Mouse (Mus musculus): ENCODE measurements at regions not wholly inside any gene's neighbourhood (a gene's known extent, or its start where the extent isn't known, plus 50 kb on each side); places are given as distances from the start of the nearest gene placed in this dataset.
"Not testable (repeated sequence)": the region's sequence is repeated elsewhere in the genome, so short reads cannot be mapped to it uniquely, and the experiment has no call there.

DNA sequence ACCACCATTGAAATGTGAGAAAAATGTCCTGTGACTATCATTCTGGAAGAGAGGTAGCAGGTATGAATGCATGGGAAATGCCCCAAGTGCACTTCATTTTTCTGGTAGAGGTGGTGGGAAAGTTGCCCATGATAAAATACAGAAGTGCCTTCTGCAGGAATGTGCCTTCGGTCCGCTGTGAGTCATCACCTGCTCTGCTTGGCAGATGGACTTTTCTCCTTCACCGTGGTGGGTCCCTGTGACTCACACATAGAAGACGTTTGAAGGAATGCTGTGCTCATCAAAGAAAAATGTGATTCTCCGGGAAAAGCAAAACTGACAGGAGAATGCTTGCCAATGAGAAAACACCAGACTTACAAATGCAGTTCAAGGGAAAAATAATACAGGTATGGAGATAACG, 126.8 kb downstream of the Tnfsf18 start:
- 66% methylated on average over 6 of the region's 6 CpGs for WGBS
- Histone ChIP-seq H3K27ac (ENCODE audit: poor library complexity, severe bottlenecking) (no peak overlapping the region), H3K9ac (no peak overlapping the region), H3K4me1 (replicated peaks) (no peaks in the 10 kb centered on the region), H3K9me3 (replicated peaks) (no peaks in the 10 kb centered on the region), H3K36me3 (no peaks in the 10 kb centered on the region), H3K27me3 (replicated peaks) (no peaks in the 10 kb centered on the region), H3K4me3 (no peak overlapping the region), H3K4me2 (no peak overlapping the region)
- ATAC-seq (ENCODE audit: insufficient number of reproducible peaks, low FRiP score): no peak

DNA sequence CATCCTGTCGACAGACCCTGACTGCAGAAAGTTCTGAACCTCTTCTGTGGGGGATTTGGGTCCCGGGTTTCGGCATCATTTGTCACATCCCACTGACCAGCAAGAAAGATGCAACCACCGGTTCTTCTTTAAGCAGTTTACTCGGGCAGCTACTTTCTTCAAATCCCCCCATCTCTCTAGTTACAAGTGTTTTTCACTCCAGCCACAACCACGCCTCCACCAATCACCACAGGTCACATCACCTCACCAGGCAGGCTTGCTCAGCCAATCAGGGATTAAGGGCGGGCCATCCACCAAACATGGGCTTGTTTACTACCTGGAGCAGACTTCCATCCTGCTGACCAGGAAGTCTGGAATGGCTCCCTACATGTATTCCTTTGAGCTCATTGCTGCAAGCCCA, 119.6 kb downstream of the Tnfsf18 start:
- not testable (repeated sequence) for ATAC-seq (ENCODE audit: insufficient number of reproducible peaks, low FRiP score); H3K4me2 ChIP-seq; H3K9ac ChIP-seq; H3K4me1 ChIP-seq (replicated peaks); H3K27me3 ChIP-seq (replicated peaks); H3K27ac ChIP-seq (ENCODE audit: poor library complexity, severe bottlenecking); H3K36me3 ChIP-seq; H3K4me3 ChIP-seq; H3K9me3 ChIP-seq (replicated peaks)
- WGBS: 84% methylated on average over 7 of the region's 7 CpGs

DNA sequence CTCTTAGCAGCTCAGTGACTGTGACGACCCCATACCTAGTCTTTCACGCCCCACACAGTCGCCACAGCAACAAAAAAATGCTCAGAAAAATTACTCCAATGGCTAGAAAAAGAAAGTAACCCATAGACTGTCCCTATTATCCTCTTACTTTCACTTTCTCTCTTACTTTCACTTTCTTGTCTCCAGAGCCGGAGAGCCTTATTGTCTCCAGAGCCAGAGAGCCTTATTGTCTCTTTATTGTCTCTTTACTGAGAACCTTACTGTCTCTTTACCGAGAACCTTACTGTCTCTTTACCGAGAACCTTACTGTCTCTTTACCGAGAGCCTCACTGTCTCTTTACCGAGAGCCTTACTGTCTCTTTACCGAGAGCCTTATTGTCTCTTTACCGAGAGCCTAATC, 119.2 kb downstream of the Tnfsf18 start:
- WGBS: 85% methylated on average over 10 of the region's 10 CpGs
- H3K27me3 ChIP-seq (replicated peaks); H3K9me3 ChIP-seq (replicated peaks); H3K36me3 ChIP-seq; H3K27ac ChIP-seq (ENCODE audit: poor library complexity, severe bottlenecking); H3K9ac ChIP-seq; H3K4me3 ChIP-seq; ATAC-seq (ENCODE audit: insufficient number of reproducible peaks, low FRiP score); H3K4me1 ChIP-seq (replicated peaks); H3K4me2 ChIP-seq: not testable (repeated sequence)

DNA sequence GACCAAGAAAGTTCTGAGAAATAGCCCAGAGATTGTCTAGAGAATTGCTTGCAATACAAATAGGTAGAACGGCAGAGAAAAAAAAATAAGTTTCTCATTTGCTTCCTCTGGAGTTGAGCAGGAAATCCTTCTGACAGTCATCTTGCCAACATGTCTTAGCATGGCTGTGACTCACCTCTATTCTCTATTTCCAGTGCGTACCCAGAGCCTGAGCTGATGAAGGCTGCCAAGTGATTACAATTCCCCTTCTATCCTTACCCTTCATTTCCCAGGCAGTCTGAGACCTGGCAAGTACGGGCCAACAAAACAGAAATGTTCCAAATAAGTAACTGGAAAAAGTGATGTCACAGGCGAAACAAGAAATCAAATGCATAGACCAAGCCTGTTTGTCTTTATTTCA, 113.0 kb downstream of the Tnfsf18 start:
- peak; percentile 51; the same call in 1 of the 2 replicates for ATAC-seq (ENCODE audit: insufficient number of reproducible peaks, low FRiP score)
- WGBS: 63% methylated on average over 4 of the region's 4 CpGs

DNA sequence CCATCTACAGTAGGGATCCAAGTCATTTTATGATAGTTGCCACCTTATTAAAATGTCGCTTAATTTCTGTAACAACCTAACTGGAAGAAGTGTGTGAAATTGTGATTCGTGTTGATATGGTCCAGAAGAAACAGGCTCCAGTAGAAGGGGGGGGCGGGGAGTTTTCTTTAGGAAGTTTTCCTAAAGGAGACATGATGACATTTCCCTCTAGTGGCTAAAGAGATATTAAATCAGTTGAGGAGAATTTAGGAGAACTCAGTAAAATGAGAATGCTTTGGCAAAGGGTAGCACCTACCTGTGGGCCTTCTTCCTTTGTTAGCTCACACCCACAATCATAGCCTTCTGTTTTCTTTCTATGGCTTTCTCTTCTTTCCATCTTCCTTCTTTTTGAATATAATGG, 107.7 kb downstream of the Tnfsf18 start:
- no peak for ATAC-seq (ENCODE audit: insufficient number of reproducible peaks, low FRiP score)
- no peaks in the 10 kb centered on the region for H3K4me1 ChIP-seq (replicated peaks)
- no peaks in the 10 kb centered on the region for H3K36me3 ChIP-seq
- H3K9ac ChIP-seq: no peak overlapping the region
- H3K4me3 ChIP-seq: no peak overlapping the region
- no peaks in the 10 kb centered on the region for H3K27me3 ChIP-seq (replicated peaks)
- H3K9me3 ChIP-seq (replicated peaks): no peaks in the 10 kb centered on the region
- no peak overlapping the region for H3K27ac ChIP-seq (ENCODE audit: poor library complexity, severe bottlenecking)
- WGBS: 68% methylated on average over 3 of the region's 3 CpGs
- H3K4me2 ChIP-seq: no peak overlapping the region

More for the DNA sequence above, 113.0 kb downstream of the Tnfsf18 start:
- Histone ChIP-seq H3K27ac (ENCODE audit: poor library complexity, severe bottlenecking) (no peak overlapping the region), H3K4me3 (no peak overlapping the region), H3K9ac (no peak overlapping the region), H3K36me3 (no peaks in the 10 kb centered on the region), H3K9me3 (replicated peaks) (peaks cover 9% of the 10 kb centered on the region; the same call in 1 of the 2 replicates), H3K27me3 (replicated peaks) (no peaks in the 10 kb centered on the region), H3K4me1 (replicated peaks) (no peaks in the 10 kb centered on the region), H3K4me2 (no peak overlapping the region)

DNA sequence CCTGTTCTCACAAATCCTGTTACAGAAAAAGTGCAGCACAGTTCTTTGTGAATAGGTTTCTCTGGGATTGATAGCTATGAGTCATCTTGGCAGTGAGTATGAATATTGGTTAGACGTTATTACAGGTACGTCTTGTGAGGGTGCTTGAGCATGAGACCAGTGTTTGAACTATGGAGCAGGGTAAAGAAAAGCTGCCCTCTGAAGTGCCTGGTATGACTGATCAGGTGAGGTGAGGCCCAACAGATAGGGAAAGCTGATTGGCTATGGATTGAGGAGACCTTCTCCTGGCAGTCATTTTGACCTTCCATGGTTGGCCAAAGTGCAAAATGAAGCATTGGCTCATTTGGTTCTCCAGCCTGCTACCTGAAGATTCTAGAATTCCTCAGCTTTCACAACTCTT, 106.7 kb downstream of the Tnfsf18 start:
- H3K4me3 ChIP-seq: no peak overlapping the region
- no peaks in the 10 kb centered on the region for H3K9me3 ChIP-seq (replicated peaks)
- no peaks in the 10 kb centered on the region for H3K4me1 ChIP-seq (replicated peaks)
- 98% methylated on average over 2 of the region's 2 CpGs for WGBS
- no peaks in the 10 kb centered on the region for H3K27me3 ChIP-seq (replicated peaks)
- ATAC-seq (ENCODE audit: insufficient number of reproducible peaks, low FRiP score): no peak
- H3K27ac ChIP-seq (ENCODE audit: poor library complexity, severe bottlenecking): no peak overlapping the region
- H3K4me2 ChIP-seq: no peak overlapping the region
- no peaks in the 10 kb centered on the region for H3K36me3 ChIP-seq
- no peak overlapping the region for H3K9ac ChIP-seq

DNA sequence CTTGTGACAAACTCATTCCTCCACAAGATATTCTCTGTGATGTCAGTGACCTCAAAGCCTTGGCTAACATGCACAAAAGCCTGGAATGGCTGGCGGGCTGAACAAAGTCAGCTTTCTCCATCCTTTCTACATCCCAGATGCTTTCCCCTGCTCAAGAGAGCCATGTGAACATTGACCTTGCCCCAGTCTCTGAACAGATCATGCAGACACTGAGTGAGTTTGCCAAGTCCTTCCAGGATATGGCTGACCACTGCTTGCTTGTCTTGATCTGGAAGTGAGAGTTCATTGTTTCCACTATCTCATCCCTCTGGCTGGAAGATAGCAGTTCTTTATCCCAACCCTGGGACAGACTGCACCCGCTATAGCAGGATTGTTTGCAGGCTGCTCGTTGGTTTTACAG, 103.7 kb downstream of the Tnfsf18 start:
- H3K4me3 ChIP-seq: no peak overlapping the region
- no peak overlapping the region for H3K27ac ChIP-seq (ENCODE audit: poor library complexity, severe bottlenecking)
- H3K4me2 ChIP-seq: no peak overlapping the region
- 61% methylated on average over 3 of the region's 3 CpGs for WGBS
- peak; percentile 63; the same call in 1 of the 2 replicates for ATAC-seq (ENCODE audit: insufficient number of reproducible peaks, low FRiP score)
- H3K36me3 ChIP-seq: no peaks in the 10 kb centered on the region
- H3K27me3 ChIP-seq (replicated peaks): no peaks in the 10 kb centered on the region
- H3K9ac ChIP-seq: no peak overlapping the region
- no peaks in the 10 kb centered on the region for H3K9me3 ChIP-seq (replicated peaks)
- no peaks in the 10 kb centered on the region for H3K4me1 ChIP-seq (replicated peaks)

DNA sequence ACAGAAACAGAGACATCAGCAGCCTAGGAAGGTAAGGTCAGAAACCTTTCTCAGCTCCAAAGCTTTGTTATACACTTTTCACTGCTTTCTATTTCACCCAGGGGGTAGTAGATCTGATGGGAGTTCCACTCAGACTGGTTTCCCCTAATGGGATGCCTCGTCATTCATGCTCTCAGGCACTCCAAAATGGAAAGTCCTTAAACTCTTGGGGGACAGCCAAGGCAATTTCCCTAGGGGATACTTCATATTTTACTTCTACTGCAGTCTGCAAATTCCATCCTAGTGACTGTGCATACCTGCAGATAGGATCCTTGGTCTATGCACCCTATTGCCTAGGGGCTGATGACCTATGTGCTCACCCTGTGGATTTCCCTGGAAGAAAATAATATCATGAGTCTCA, 82.1 kb downstream of the Tnfsf18 start:
- no peaks in the 10 kb centered on the region for H3K9me3 ChIP-seq (replicated peaks)
- ATAC-seq (ENCODE audit: insufficient number of reproducible peaks, low FRiP score): no peak
- 69% methylated on average over 1 of the region's 1 CpGs for WGBS
- no peaks in the 10 kb centered on the region for H3K36me3 ChIP-seq
- no peak overlapping the region for H3K4me3 ChIP-seq
- no peak overlapping the region for H3K4me2 ChIP-seq
- H3K9ac ChIP-seq: no peak overlapping the region
- no peaks in the 10 kb centered on the region for H3K27me3 ChIP-seq (replicated peaks)
- no peaks in the 10 kb centered on the region for H3K4me1 ChIP-seq (replicated peaks)
- no peak overlapping the region for H3K27ac ChIP-seq (ENCODE audit: poor library complexity, severe bottlenecking)

DNA sequence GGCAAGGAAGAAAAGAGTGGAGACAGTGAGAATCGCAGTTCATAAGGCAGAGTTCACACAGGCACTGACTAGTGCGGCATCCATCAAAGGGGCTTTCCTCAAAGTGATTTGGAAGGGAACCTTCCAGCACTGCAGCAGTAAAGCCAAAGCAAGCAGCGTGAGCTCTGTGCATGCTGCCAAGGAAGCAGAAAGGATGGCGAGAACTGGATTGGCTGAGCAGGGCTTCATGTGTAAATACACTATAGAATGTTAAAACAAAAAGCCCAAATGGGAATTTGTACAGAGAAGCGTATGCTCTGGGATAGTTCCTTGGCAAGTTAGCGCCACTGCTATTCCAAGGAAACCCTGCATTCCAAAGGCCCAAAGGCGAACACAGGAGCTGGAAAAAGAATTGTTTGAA, 81.5 kb downstream of the Tnfsf18 start:
- Histone ChIP-seq H3K9ac (no peak overlapping the region), H3K4me1 (replicated peaks) (no peaks in the 10 kb centered on the region), H3K27ac (ENCODE audit: poor library complexity, severe bottlenecking) (no peak overlapping the region), H3K4me2 (no peak overlapping the region), H3K27me3 (replicated peaks) (no peaks in the 10 kb centered on the region), H3K4me3 (no peak overlapping the region), H3K36me3 (no peaks in the 10 kb centered on the region), H3K9me3 (replicated peaks) (no peaks in the 10 kb centered on the region)
- ATAC-seq (ENCODE audit: insufficient number of reproducible peaks, low FRiP score): no peak
- WGBS: 71% methylated on average over 7 of the region's 7 CpGs

DNA sequence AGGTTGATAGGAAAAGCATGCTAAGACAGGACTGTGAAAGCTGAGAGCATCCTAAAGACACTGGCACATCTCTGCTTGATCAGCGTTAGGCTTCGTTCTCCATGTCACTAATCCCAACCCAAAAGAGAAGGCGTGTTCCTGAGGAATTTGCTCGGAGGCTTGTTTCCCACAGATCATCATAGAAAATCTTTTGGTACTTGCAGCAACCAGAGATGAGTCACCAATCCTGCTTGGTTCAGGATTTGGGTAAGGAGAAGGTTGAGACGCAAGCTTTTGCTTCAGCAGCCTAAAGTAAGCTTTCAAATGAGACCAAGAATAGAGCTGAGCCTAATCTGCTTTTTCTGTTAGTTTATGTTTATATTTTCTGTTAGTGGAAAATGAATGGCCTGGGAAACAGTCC, 80.7 kb downstream of the Tnfsf18 start:
- no peak overlapping the region for H3K27ac ChIP-seq (ENCODE audit: poor library complexity, severe bottlenecking)
- H3K4me3 ChIP-seq: no peak overlapping the region
- no peak overlapping the region for H3K9ac ChIP-seq
- no peaks in the 10 kb centered on the region for H3K27me3 ChIP-seq (replicated peaks)
- no peak overlapping the region for H3K4me2 ChIP-seq
- H3K9me3 ChIP-seq (replicated peaks): no peaks in the 10 kb centered on the region
- no peaks in the 10 kb centered on the region for H3K4me1 ChIP-seq (replicated peaks)
- 83% methylated on average over 5 of the region's 5 CpGs for WGBS
- ATAC-seq (ENCODE audit: insufficient number of reproducible peaks, low FRiP score): no peak
- H3K36me3 ChIP-seq: no peaks in the 10 kb centered on the region

DNA sequence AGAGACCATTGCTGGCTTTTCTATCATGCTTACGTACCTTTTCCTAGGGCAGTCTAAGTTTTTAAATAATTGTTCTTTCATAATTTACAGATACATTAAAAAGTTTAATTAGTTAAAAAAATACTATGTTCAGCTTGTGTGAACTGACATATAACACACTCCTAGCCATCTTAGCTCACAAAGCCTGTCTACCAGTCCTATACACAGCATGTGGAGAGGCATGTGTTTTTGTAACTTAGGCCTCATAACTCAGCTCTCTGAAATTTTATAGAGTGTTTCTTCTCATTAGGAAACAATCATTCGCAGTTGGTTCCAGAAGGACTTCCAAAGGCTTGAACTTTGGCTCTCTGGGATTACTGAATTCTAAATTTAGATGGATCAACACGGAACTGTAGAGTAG, 76.3 kb downstream of the Tnfsf18 start:
- no peak overlapping the region for H3K4me3 ChIP-seq
- H3K4me1 ChIP-seq (replicated peaks): no peaks in the 10 kb centered on the region
- 72% methylated on average over 3 of the region's 3 CpGs for WGBS
- no peak overlapping the region for H3K27ac ChIP-seq (ENCODE audit: poor library complexity, severe bottlenecking)
- H3K27me3 ChIP-seq (replicated peaks): no peaks in the 10 kb centered on the region
- H3K9ac ChIP-seq: no peak overlapping the region
- ATAC-seq (ENCODE audit: insufficient number of reproducible peaks, low FRiP score): no peak
- no peaks in the 10 kb centered on the region for H3K36me3 ChIP-seq
- H3K9me3 ChIP-seq (replicated peaks): no peaks in the 10 kb centered on the region
- H3K4me2 ChIP-seq: no peak overlapping the region

DNA sequence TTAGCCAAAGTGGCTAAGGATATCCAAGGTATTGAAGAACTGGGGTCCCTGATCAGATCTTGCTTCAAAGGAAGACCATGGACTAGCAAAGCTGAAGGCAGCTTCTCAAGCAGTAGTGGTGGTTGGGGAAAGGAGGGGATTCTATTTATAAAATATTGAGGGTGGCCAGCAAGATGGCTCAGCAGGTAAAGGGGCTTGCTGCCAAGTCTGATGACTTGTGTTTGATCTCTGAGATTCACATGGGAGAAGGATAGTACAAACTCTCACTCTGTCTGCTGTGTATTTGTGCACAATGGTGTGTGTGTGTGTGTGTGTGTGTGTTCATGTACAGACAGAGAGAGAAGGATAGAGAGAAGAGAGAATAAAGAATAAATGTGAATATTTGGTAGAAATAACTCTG, 73.4 kb downstream of the Tnfsf18 start:
- Histone ChIP-seq H3K9ac (no peak overlapping the region), H3K4me2 (no peak overlapping the region), H3K4me3 (no peak overlapping the region), H3K36me3 (no peaks in the 10 kb centered on the region), H3K9me3 (replicated peaks) (no peaks in the 10 kb centered on the region), H3K27ac (ENCODE audit: poor library complexity, severe bottlenecking) (no peak overlapping the region), H3K4me1 (replicated peaks) (no peaks in the 10 kb centered on the region), H3K27me3 (replicated peaks) (no peaks in the 10 kb centered on the region)
- no peak for ATAC-seq (ENCODE audit: insufficient number of reproducible peaks, low FRiP score)

Measured in heart, embryonic 12.5 days (tissue).